ENCODE assay signal across 12 mouse cellular contexts in genomic region chr16:73368607-73369233, GRCm38 (mm10).
A peak's percentile ranks its signal among the peaks of the same experiment; 100 is the strongest.
DNase-seq lines count a peak whose midpoint lies in the region; ATAC-seq lines count a peak whose summit lies in the region.
"Had no signal": no experiment of that assay in that cellular context is flagged by ENCODE, and none has a peak within 500 bp of the region (broad histone marks: within the 10 kb centered on the region; RNA-seq: fewer than 3 reads in every experiment).

No protein-coding gene starts in this region.

- no peaks in the 10 kb centered on the region for H3K27me3 ChIP-seq in forebrain, embryonic 12.5 days
- no peaks in the 10 kb centered on the region for H3K27me3 ChIP-seq in hindbrain, embryonic 16.5 days (replicated peaks; ENCODE audit: control insufficient read depth, insufficient read depth, low read length)
- no peaks in the 10 kb centered on the region for H3K27me3 ChIP-seq in neural tube, embryonic 12.5 days (replicated peaks)
- H3K27me3 ChIP-seq: lung, embryonic 15.5 days had no signal

- peaks cover 17% of the 10 kb centered on the region for H3K4me1 ChIP-seq in forebrain, embryonic 12.5 days
- H3K4me1 ChIP-seq in hindbrain, embryonic 16.5 days (ENCODE audit: control insufficient read depth, insufficient read depth, low read depth, low read length): no peaks in the 10 kb centered on the region
- peaks cover 7% of the 10 kb centered on the region; the same call in 1 of the 2 replicates for H3K4me1 ChIP-seq in neural tube, embryonic 12.5 days

- ATAC-seq in forebrain, embryonic 12.5 days (ENCODE audit: low FRiP score): peak; percentile 68
- peak; percentile 42; the same call in 1 of the 2 replicates for ATAC-seq in hindbrain, embryonic 16.5 days
- peak; percentile 42; the same call in 1 of the 2 replicates for ATAC-seq in neural tube, embryonic 12.5 days (ENCODE audit: low FRiP score, low read depth)

- H3K9me3 ChIP-seq in forebrain, embryonic 12.5 days: no peaks in the 10 kb centered on the region
- H3K9me3 ChIP-seq in hindbrain, embryonic 16.5 days (ENCODE audit: control insufficient read depth, low read length): no peaks in the 10 kb centered on the region
- no peaks in the 10 kb centered on the region for H3K9me3 ChIP-seq in neural tube, embryonic 12.5 days
- H3K9me3 ChIP-seq: lung, embryonic 15.5 days had no signal

- WGBS in forebrain, embryonic 12.5 days: 26% methylated on average over 10 of the region's 10 CpGs
- 43% methylated on average over 10 of the region's 10 CpGs for WGBS in hindbrain, embryonic 16.5 days
- 33% methylated on average over 10 of the region's 10 CpGs for WGBS in neural tube, embryonic 12.5 days

- no peak overlapping the region for H3K4me3 ChIP-seq in forebrain, embryonic 12.5 days (replicated peaks)
- H3K4me3 ChIP-seq in hindbrain, embryonic 16.5 days (ENCODE audit: low read length): no peak overlapping the region
- no peak overlapping the region for H3K4me3 ChIP-seq in neural tube, embryonic 12.5 days
- H3K4me3 ChIP-seq: layer of hippocampus, adult 2 months; lung, embryonic 15.5 days had no signal

- no peak overlapping the region for H3K9ac ChIP-seq in forebrain, embryonic 12.5 days
- no peak overlapping the region for H3K9ac ChIP-seq in hindbrain, embryonic 16.5 days (ENCODE audit: low read depth, low read length)
- H3K9ac ChIP-seq in neural tube, embryonic 12.5 days: no peak overlapping the region
- H3K9ac ChIP-seq: lung, embryonic 15.5 days had no signal

- H3K27ac ChIP-seq in forebrain, embryonic 12.5 days: no peak overlapping the region
- H3K27ac ChIP-seq in hindbrain, embryonic 16.5 days (ENCODE audit: low read depth, low read length): no peak overlapping the region
- no peak overlapping the region for H3K27ac ChIP-seq in neural tube, embryonic 12.5 days
- H3K27ac ChIP-seq: layer of hippocampus, adult 2 months; lung, embryonic 15.5 days had no signal

- peak; percentile 4 to 12 for DNase-seq in kidney, postnatal 4 days
- no peak for DNase-seq in kidney, postnatal 36 days
- DNase-seq in liver: no peak
- no peak for DNase-seq in testis, postnatal 14 days (ENCODE audit: low spot score)
- no peak for DNase-seq in natural killer cell, adult 2 months (ENCODE audit: low spot score in 2 of 2)
- DNase-seq: left cerebral cortex, postnatal 4 days; right cerebral cortex, adult 18-20 months had no signal

- no peaks in the 10 kb centered on the region for H3K36me3 ChIP-seq in forebrain, embryonic 12.5 days (replicated peaks)
- H3K36me3 ChIP-seq in hindbrain, embryonic 16.5 days (ENCODE audit: control insufficient read depth, insufficient read depth, low read length): no peaks in the 10 kb centered on the region
- H3K36me3 ChIP-seq in neural tube, embryonic 12.5 days: no peaks in the 10 kb centered on the region
- H3K36me3 ChIP-seq: lung, embryonic 15.5 days had no signal

- H3K4me2 ChIP-seq in forebrain, embryonic 12.5 days: no peak overlapping the region
- H3K4me2 ChIP-seq in hindbrain, embryonic 16.5 days (ENCODE audit: low read length): no peak overlapping the region
- H3K4me2 ChIP-seq in neural tube, embryonic 12.5 days (replicated peaks): 0 out of 2 replicates have a peak overlapping the region, but pooled peaks have one; percentile 7

Comparison
In these comparisons a context has a peak if more than half of its experiments do, and no peak if none do; other contexts are left out.
1. DNase-seq: peak in kidney, postnatal 4 days (2 of 2); none in kidney, postnatal 36 days (0 of 2), liver (single experiment), testis, postnatal 14 days (single experiment) and natural killer cell, adult 2 months (0 of 2).
2. Peak in every context shown above with its lines, with median percentiles within 50 percentile points of each other: ATAC-seq.